Mouse (Mus musculus) cortical plate, adult 2 months (tissue): ENCODE measurements around the gene Eps15l1. TPM values are rescaled to one million over a fixed set of nuclear protein-coding genes. Genes with fewer than 3 reads are reported as not detected.

Experiments
- H3K27ac ChIP-seq: fragments of 200-500 bp; 2 replicates; pipeline ENCODE4 v1.5.1; 2012; ENCODE audit warnings: low read length, control low read depth, inconsistent platforms; ENCODE audit not compliant: insufficient read depth
- H3K4me1 ChIP-seq: fragments of 200-500 bp; 2 replicates; pipeline ENCODE4 v1.6.1; 2011; ENCODE audit warnings: low read length; ENCODE audit not compliant: control insufficient read depth, insufficient read depth
- H3K4me3 ChIP-seq: fragments of 200-500 bp; 2 replicates; pipeline ENCODE4 v1.5.1; 2011; ENCODE audit warnings: mild to moderate bottlenecking, low read length, control low read depth; ENCODE audit not compliant: insufficient read depth
- CTCF ChIP-seq: fragments of 200-500 bp; IDR thresholded peaks from 2 replicates; pipeline ENCODE4 v1.5.1; 2011; ENCODE audit warnings: mild to moderate bottlenecking, control low read depth, low read length; ENCODE audit not compliant: insufficient read depth; ENCODE audit errors: extremely low read depth
- POLR2A ChIP-seq: fragments of 200-500 bp; IDR thresholded peaks from 2 replicates; pipeline ENCODE4 v1.6.1; 2011; ENCODE audit warnings: mild to moderate bottlenecking, low read length, control low read depth; ENCODE audit not compliant: insufficient read depth; ENCODE audit errors: extremely low read depth
- polyA plus RNA-seq: library from polyadenylated mRNA; depleted of rRNA; stranded (reverse); fragments of >200 nt; gene quantifications from 2 replicates; pipeline ENCODE4 v1.2.3, GENCODE M21; 2012

Gene Eps15l1
- polyA plus RNA-seq, 1 experiment, result 71.4 TPM

GRCm38 (mm10) chr8:72360162-72360561 is 61.1 kb downstream of the Eps15l1 start:
- H3K4me1 ChIP-seq, result 0 out of 2 replicates have a peak, but pooled peaks cover 2% of the 10 kb centered on the region
- no peak for TF ChIP-seq CTCF
- no peak for TF ChIP-seq POLR2A

DNA sequence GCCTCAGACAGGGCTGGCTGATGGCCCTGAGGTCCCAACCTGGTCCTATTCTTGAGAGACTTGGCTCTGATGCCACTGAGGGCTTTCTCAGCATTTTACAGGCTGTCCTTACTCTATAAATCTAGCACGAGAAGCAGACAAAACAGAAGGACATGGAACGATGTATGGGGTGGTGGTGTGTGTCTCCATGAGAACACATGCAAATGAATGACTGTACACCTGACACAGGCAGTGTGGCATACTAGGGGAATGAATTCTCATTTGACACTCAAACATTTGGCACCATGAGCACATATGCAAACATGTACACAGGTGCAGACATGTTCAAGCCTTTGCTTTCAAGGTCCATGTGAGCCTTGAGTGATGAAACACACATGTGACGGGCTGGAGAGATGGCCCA is 64.7 kb downstream of the Eps15l1 start:
- Histone ChIP-seq H3K4me3 (no peak overlapping the region), H3K27ac (no peak overlapping the region), H3K4me1 (peaks cover 9% of the 10 kb centered on the region)
- no peak for TF ChIP-seq POLR2A
- TF ChIP-seq CTCF, result no peak

More at GRCm38 (mm10) chr8:72360162-72360561, 61.1 kb downstream of the Eps15l1 start:
- H3K4me3 ChIP-seq, result no peak overlapping the region
- no peak overlapping the region for H3K27ac ChIP-seq

- Histone ChIP-seq H3K4me1 (peaks cover 10% of the 10 kb centered on the region), H3K4me3 (no peak overlapping the region), H3K27ac (no peak overlapping the region)
- TF ChIP-seq CTCF, result no peak
- TF ChIP-seq POLR2A, result no peak
Observed at GRCm38 (mm10) chr8:72354272-72354671, 67.0 kb downstream of the Eps15l1 start.

DNA sequence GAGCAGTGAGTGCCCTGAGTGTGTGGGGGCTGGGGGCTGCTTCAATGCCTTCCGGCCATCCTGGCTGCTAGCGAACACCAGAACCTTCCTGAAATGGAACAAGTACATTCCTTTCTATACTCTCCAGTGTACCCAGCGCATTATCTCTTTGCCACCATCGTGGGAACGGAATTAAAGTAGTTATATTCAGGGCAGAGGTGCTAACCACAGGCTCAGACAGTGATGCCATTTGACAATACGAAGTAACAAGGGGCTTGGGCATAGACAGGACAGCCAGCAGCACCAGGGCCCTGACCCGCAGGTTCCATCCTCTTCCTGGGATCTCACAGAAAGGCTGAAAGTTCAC is 67.6 kb downstream of the Eps15l1 start:
- peaks cover 10% of the 10 kb centered on the region for H3K4me1 ChIP-seq
- H3K27ac ChIP-seq, result 0 out of 2 replicates have a peak overlapping the region, but pooled peaks have one; percentile 18
- TF ChIP-seq CTCF, result no peak
- TF ChIP-seq POLR2A, result no peak
- no peak overlapping the region for H3K4me3 ChIP-seq

- Histone ChIP-seq H3K27ac (0 out of 2 replicates have a peak overlapping the region, but pooled peaks have one; percentile 18), H3K4me3 (no peak overlapping the region), H3K4me1 (peaks cover 10% of the 10 kb centered on the region)
- TF ChIP-seq POLR2A (no peak), CTCF (no peak)
Observed at GRCm38 (mm10) chr8:72352951-72353699, 68.1 kb downstream of the Eps15l1 start.

DNA sequence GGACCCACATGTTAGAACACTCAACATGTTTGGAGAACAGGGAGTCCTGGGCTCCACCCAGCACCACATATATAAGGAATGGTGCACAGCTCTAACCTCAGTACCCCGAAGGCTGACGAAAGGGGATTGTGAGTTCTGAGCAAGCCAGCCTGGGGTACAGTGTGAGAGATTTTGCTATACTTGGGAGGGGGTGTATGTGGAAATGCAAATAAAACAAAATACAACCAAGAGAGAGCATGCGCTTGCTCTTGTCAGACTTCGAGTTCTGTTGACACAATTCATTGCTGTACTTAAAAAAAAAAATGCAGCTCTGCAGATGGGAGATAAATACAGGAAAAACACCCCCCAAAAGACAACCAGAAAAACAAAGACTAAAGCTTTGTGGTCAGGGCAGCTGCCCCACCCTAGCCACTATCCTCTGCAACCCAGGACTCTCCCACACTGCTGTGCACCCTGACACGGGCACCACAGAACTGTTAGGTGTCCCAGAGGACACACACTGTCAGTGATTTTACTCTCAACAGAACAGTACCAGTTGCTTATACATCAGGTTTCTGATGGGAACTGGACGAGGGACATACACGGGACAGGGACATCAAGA is 69.8 kb downstream of the Eps15l1 start:
- no peak overlapping the region for H3K4me3 ChIP-seq
- no peak overlapping the region for H3K27ac ChIP-seq
- peaks cover 10% of the 10 kb centered on the region for H3K4me1 ChIP-seq
- no peak for TF ChIP-seq CTCF
- TF ChIP-seq POLR2A, result no peak

DNA sequence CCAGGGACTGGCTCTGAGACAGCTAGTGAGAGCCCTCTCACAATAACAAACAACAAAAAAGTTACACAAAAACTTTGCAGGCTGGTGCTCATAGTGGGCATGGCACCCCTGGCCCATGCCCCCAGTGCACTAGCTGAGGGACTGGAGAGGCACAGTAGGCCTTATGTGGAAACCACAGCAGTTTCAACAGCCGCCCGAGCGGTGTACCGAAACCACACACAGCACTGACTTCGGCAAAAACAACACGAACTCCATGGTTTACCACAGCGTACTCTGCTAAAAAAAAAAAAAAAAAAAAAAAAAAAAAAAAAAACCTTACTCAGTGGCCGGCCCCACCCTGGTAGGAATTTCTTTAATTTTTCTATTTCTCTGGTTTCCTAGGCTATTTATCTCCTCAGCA is 70.5 kb downstream of the Eps15l1 start:
- TF ChIP-seq CTCF, result no peak
- no peak for TF ChIP-seq POLR2A
- Histone ChIP-seq H3K27ac (no peak overlapping the region), H3K4me3 (no peak overlapping the region), H3K4me1 (peaks cover 10% of the 10 kb centered on the region)

DNA sequence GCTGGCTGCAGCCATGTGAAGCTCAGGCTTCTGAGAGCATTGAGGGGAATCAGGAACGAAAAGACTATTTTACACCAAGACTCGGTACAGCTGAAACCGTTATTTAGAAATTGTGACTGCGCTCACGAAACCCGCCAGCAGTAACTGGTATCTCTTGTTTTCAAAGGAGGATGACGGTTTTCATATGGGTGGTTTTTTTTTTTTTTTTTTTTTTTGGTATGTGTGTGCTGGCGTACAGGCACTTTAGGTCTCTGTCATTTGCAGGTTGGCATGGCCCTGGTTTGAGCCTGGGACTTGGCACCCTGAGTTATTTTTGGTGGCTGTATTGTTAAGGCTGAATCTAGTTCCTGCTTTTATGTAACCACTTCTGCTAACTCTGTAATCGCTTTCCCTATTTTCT is 71.4 kb downstream of the Eps15l1 start:
- no peak overlapping the region for H3K27ac ChIP-seq

DNA sequence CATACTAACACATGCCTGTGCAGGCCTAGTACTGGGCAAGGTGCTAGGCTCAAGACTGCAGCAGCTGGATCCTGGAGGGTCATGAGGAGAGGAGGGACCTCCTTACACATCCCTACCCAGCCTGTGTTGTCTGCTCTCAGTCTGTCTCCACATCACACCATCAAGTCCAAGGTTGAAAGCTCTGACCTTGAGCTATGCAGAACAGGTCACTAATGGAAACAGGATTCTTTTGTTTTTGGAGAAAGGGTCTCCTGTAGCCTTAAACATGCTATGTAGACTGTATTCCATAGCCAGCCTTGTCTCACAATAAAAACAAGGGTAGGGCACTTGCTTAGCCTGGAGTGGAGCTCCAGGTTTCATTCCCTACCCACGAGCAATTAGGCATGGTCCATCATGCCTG is 72.3 kb downstream of the Eps15l1 start:
- no peak overlapping the region for H3K4me3 ChIP-seq
- H3K27ac ChIP-seq, result no peak overlapping the region
- TF ChIP-seq CTCF (no peak), POLR2A (no peak)
- H3K4me1 ChIP-seq, result peaks cover 7% of the 10 kb centered on the region

More for the DNA sequence above, 71.4 kb downstream of the Eps15l1 start:
- no peak overlapping the region for H3K4me3 ChIP-seq
- H3K4me1 ChIP-seq, result peaks cover 10% of the 10 kb centered on the region
- TF ChIP-seq CTCF (no peak), POLR2A (no peak)

DNA sequence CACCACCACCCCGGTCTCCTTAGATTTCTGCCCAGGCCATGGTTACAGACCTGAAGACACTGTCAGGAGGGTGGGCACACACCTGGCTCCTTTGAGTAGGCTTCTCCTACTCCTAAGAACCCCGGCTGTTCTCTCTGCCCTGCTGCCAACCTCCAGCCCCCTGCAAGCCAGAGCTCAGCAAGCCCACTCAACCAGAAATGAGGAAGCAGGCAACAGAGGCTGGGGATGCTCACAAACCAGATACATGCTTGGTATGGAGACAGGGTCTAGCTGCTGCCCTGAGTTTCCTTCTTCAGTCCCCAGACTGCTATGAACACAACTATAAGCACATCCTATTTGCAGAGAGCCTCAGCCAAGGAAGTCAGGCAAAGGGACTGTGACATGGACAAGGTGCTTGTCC is 73.1 kb downstream of the Eps15l1 start:
- TF ChIP-seq CTCF, result no peak
- no peak for TF ChIP-seq POLR2A
- Histone ChIP-seq H3K4me3 (no peak overlapping the region), H3K27ac (no peak overlapping the region), H3K4me1 (peaks cover 1% of the 10 kb centered on the region; the same call in 1 of the 2 replicates)
